ENCODE assay signal across 9 mouse cellular contexts in genomic region chr13:95442901-95443300, GRCm38 (mm10). TPM values are rescaled to one million over a fixed set of nuclear protein-coding genes. Genes with fewer than 3 reads are reported as not detected.
DNase-seq lines count a peak whose midpoint lies in the region; ATAC-seq and TF ChIP-seq lines count a peak whose summit lies in the region.
"Had no signal": no experiment of that assay in that cellular context is flagged by ENCODE, and none has a peak within 500 bp of the region (broad histone marks: within the 10 kb centered on the region; RNA-seq: fewer than 3 reads in every experiment).

No protein-coding gene starts in this region.

- no peak for ATAC-seq in lung, embryonic 14.5 days (ENCODE audit: insufficient read depth)

- peak overlapping the region; percentile 83 for H3K4me2 ChIP-seq in lung, embryonic 14.5 days

- TF ChIP-seq CTCF in lung, embryonic 14.5 days (IDR thresholded peaks at IDR 0.05; ENCODE audit: low read depth), result no peak
- TF ChIP-seq CTCF in lung, adult 2 months (IDR thresholded peaks at IDR 0.05; ENCODE audit: insufficient read depth, low read length), result no peak

- H3K9me3 ChIP-seq in lung, embryonic 14.5 days (ENCODE audit: low read depth, low read length), result no peaks in the 10 kb centered on the region

- 30% methylated on average over 4 of the region's 4 CpGs for WGBS in lung, embryonic 14.5 days
- WGBS in lung, adult 2 months, result 30% methylated on average over 4 of the region's 4 CpGs

- H3K4me1 ChIP-seq in lung, embryonic 14.5 days (ENCODE audit: insufficient read depth), result no peaks in the 10 kb centered on the region
- no peaks in the 10 kb centered on the region; the same call in 1 of the 2 replicates for H3K4me1 ChIP-seq in lung, adult 2 months (ENCODE audit: control insufficient read depth, insufficient read depth, low read length)

- no peaks in the 10 kb centered on the region for H3K36me3 ChIP-seq in lung, embryonic 14.5 days (ENCODE audit: insufficient read depth)
- no peaks in the 10 kb centered on the region for H3K36me3 ChIP-seq in splenic B cell, adult 2 months (ENCODE audit: control insufficient read depth, insufficient read depth, low read length, poor library complexity, severe bottlenecking)

- DNase-seq in lung, embryonic 14.5 days, result no peak
- DNase-seq in lung, postnatal 25 days (ENCODE audit: low spot score), result no peak
- DNase-seq in forelimb bud, embryonic 11.5 days (ENCODE audit: low read depth, low spot score), result peak; percentile 45
- DNase-seq in kidney, postnatal 36 days, result peak; percentile 22 to 57
- peak; percentile 14 for DNase-seq in splenic B cell, adult 2 months (ENCODE audit: low read depth, low spot score)
- no peak for DNase-seq in cerebellum, adult 11-12 months
- DNase-seq in adrenal gland, adult 2 months, result no peak
- DNase-seq in lung, adult 2 months, result no peak

- no peak for TF ChIP-seq POLR2A in lung, adult 2 months (IDR thresholded peaks at IDR 0.05; ENCODE audit: borderline replicate concordance, extremely low read depth, low read depth, low read length)

- H3K27ac ChIP-seq in lung, embryonic 14.5 days (ENCODE audit: low read depth), result no peak overlapping the region

- no peak overlapping the region for H3K9ac ChIP-seq in lung, embryonic 14.5 days

- H3K27me3 ChIP-seq in lung, embryonic 14.5 days (ENCODE audit: insufficient read depth, low read length), result peaks cover 29% of the 10 kb centered on the region
- H3K27me3 ChIP-seq in splenic B cell, adult 2 months (ENCODE audit: control insufficient read depth, insufficient read depth, low read length, poor library complexity, severe bottlenecking), result no peaks in the 10 kb centered on the region

- no peak overlapping the region for H3K4me3 ChIP-seq in lung, embryonic 14.5 days (ENCODE audit: low read depth, low read length)
- H3K4me3 ChIP-seq in lung, adult 2 months (replicated peaks; ENCODE audit: extremely low read depth, low read depth, low read length), result no peak overlapping the region

RNA-seq across cellular contexts. Expression of gene Crhbp, which starts 1.8 kb away (rescaled TPM):
- 0.11 TPM in 1 of 2 replicates, not detected in the other for polyA plus RNA-seq in lung, embryonic 14.5 days (2014; fragmentation: Nextera tagmentation; extraction: Ambion mirVana)
- total RNA-seq in adrenal gland, adult 2 months (2021), result under 1 TPM in 1 of 2 experiments, not detected in 1; 0.21 TPM
- not detected in 2 replicates for polyA plus RNA-seq in adrenal gland, adult 2 months (2012; rRNA removed)
- not detected in 2 replicates for polyA plus RNA-seq in lung, adult 2 months (2012; rRNA removed)

RNA-seq across cellular contexts. Expression of gene S100z, which starts 35.6 kb away (rescaled TPM):
- polyA plus RNA-seq in lung, embryonic 14.5 days (2014; fragmentation: Nextera tagmentation; extraction: Ambion mirVana), result 0.74 TPM in 1 of 2 replicates, not detected in the other
- not detected for total RNA-seq in adrenal gland, adult 2 months (2021)
- polyA plus RNA-seq in adrenal gland, adult 2 months (2012; rRNA removed), result not detected in 2 replicates
- polyA plus RNA-seq in lung, adult 2 months (2012; rRNA removed), result 0.49 TPM in 1 of 2 replicates, not detected in the other
- polyA plus RNA-seq: liver, embryonic 16.5 days had no signal

Comparison
In these comparisons a context has a peak if more than half of its experiments do, and no peak if none do; other contexts are left out.
1. DNase-seq: peak in forelimb bud, embryonic 11.5 days (single experiment), kidney, postnatal 36 days (2 of 2) and splenic B cell, adult 2 months (single experiment); none in lung, embryonic 14.5 days (single experiment), lung, postnatal 25 days (single experiment), cerebellum, adult 11-12 months (single experiment), adrenal gland, adult 2 months (single experiment) and lung, adult 2 months (single experiment).